Mouse (Mus musculus) left cerebral cortex, adult 11 months (tissue): ENCODE data around the gene AF067061.
"Not testable (repeated sequence)": the region's sequence is repeated elsewhere in the genome, so short reads cannot be mapped to it uniquely, and the experiment has no call there.

Source experiments
- DNase-seq: peaks from one replicate; pipeline ENCODE4 v3.0.0; 2022; ENCODE audit warnings: low spot score

AF067061 gene

GRCm38 (mm10) chr13:120262870-120263269, at the start of gene AF067061:
TSS of gene AF067061 (plus strand) at chr13:120263114.
- DNase-seq = not testable (repeated sequence)

DNA sequence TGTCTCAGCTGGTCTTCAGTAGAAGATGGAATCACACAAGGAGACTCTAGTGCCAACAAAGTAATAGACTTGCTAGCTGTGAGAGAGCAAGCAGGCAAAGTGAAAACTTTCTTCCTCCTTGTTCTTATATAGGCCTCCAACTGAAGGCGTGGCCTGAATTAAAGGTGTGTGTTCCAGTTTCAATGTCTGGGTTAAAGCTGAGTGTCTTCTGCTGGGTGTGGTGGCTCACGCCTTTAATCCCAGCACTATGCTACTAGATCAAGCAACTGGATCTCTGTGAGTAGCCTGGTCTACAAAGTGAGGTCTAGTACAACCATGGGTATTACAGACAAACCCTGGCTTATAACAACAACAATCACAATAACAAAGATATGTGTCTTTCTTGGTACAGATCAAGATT, 47.1 kb upstream of the AF067061 start, which contains the start of gene Gm21762:
TSS of gene Gm21762 (minus strand) at position 101 of the 400 bp plus-strand sequence.
- DNase-seq = not testable (repeated sequence)

DNA sequence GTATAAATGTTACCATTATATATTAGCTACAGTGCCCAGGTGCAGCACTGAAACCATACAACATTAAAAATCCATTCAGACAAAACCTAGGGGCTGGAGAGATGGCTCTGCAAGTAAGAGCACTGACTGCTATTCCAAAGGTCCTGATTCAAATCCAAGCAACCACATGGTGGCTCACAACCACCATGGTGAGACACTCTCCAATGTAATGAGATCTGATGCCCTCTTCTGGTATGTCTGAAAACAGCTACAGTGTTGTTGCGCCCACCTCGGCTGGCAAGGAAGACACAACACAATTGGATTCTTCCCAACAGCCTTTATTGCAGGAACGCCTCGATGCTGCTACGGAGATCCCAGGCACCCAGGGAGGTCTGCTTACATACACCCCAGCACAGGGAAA, 42.0 kb upstream of the AF067061 start:
- not testable (repeated sequence) for DNase-seq

DNA sequence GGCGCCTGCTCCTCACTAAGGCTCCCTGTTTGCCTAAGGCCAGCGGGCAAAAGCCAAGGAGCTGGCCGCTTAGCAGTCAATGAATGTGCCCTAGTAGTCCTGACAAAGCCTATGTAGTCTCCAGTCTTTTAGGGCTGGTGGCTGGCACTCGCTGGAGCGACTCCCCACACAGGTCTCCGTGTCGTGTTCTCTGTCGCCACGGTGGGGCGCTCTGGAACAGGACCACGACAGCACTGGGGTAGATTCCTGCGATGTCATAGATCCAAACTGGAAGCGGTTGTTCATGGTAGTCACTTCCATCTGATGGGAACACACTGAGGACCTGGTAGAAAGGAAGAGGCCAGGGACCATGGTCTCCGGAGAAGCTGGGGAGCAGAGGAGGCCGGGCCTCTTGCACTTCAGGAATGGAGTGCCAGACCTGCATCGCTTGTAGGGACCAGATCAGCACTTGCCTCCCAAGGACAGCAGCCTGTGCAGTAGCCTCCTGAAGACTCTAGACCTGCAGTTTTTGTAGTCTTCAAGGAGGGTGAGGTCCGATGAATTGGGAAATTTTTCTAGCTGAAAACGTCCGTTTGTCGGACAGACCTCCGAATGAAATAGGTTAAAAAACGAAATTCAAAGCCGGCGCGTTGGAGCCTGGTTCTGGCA, 39.8 kb upstream of the AF067061 start:
- DNase-seq = not testable (repeated sequence)

DNA sequence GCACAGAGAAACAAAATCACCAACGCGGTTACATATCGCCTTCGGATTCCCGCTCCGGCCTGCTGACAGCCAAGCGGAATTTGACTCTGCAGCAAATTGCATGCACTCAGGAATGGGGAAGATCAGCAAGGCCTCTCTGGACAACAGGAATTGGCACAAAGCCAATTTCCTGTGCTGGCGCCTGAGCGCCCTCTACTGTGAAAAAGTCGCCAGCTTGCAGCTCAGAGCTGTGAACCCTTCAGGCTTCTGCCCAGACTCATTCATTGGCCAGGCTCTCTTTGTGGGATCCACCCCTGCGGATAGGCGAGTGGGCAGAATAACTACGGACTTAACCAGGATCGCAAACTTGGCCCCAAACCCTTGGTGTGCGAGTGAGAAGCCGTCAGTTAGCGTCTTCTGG, 31.1 kb upstream of the AF067061 start:
- DNase-seq = not testable (repeated sequence)

- DNase-seq = not testable (repeated sequence)
Measured at GRCm38 (mm10) chr13:120232447-120233049, 30.4 kb upstream of the AF067061 start.

DNA sequence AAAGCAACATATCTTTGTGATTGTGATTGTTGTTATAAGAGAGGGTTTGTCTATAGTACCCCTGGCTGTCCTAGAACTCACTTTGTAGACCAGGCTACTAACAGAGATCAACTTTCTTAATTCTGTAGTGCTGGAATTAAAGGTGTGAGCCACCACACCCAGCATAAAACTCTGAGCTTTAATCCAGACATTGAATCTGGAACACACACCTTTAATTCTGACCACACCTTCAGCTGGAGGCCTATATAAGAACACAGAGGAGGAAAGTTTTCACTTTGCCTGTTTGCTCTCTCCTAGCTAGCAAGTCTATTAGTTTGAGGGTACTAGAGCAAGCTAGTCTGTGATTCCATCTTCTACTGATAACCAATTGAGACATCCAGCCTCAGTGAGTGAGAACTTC, 24.1 kb upstream of the AF067061 start, which contains the start of gene Gm21731:
TSS of gene Gm21731 (plus strand) at position 301 of the 400 bp plus-strand sequence.
- DNase-seq = not testable (repeated sequence)

DNA sequence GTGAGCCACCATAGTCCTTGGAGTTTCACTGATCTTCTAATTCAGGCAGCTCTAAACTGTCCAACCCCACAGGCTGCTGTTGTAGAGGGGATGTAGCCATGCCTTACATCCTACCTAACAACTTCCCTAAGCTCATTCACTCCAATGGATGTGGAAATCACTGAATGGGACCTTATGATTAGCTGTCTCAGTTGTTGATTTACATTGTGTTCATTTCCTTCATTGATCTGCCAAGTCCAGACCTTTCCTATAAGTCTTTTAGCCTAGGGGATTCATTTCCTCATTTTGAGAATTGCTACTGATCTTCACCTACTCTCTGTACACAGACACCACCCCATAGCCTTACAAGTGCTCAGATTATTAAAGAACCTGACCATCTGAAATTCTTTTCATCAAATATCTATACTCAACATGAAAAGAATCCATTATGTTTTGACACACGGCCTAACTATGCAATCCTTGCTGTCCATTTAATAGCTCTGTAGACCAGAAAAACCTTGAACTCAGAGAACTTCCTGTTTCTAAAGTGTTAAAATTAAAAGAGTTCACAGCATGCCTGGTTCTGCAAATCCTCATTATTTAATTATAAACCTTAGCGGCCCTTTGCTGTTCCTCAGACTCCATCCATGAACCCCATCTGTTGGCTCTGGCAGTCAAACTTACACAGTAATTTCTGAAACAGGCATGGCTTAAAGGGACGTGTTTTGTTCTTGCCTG, 11.5 kb upstream of the AF067061 start:
- not testable (repeated sequence) for DNase-seq

DNA sequence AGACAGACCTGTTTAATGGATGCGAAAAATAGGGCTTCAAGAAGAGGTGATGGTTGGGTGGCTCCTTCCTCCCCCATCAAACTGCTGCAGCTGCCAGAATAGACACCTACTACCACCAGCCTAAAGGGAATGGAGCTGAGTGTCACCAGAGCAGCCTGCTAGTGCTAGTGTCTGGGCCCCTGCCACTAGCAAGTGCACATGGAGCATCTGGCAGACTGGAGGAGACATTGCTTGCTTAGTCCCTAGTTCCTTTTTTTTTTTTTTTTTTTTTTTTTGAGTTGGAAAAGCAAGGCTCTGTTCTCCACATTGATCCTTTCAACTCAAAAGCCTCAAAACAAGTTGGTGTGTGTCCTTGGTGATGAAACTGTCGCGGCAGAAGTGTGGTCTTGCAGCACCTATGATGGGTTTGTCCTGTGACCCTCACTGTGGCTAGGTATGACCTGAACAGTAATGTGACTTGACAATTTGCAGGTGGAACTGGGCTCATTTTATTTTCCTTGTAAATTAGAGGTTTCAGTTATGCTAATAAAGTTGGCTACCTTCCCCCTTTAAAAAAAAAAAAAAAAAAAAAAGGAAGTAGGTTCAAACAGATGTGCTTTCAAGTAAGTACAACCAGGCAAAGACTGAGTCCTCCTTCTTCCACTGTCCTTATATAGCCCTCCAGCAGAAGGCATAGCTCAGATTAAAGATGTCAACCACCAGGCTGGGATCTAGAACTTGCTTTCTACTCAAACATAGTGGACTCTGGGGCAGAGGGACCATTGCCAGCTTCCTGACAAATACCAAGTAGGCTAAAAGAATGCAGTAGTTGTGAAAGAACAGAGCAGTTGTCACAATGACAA, 3.9 kb upstream of the AF067061 start:
- not testable (repeated sequence) for DNase-seq

GRCm38 (mm10) chr13:120259718-120260117, 3.2 kb upstream of the AF067061 start:
- not testable (repeated sequence) for DNase-seq

DNA sequence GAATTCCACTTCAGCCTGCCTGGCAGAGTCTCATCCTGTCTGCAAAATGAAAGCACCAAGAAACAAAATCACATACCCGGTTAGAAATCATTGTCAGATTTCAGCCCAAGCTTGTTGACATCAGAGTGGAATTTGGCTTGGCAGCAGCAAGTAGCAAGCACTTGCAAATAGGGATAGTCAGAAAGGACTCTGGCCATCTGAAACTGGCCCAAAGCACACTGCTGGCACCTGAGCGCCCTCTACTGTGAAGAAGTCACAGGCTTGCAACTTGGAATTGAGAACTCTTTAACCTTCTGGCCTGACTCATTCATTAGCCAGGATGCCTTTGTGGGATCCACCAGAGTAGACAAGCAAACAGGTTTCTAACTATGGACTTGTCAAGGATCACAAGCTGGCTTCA, 14.9 kb downstream of the AF067061 start:
- DNase-seq = not testable (repeated sequence)

DNA sequence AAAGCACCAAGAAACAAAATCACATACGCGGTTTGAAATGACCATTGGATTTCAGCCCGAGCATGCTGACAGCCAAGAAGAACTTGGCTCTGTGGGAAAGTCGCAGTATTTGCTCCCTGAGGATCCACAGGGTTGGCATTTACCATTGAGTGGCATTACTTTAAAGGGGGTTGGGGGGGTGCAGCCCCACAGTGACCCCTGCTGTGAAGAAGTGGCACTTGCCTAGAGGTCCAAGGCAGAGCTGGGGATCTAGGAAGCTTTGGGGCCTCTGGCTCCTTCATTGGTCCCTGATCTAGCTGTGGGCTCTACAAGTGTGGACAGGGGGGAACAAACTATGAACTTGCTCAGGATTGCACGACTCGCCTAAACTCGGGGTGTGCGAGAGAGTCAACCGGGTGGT, 15.9 kb downstream of the AF067061 start:
- no peak for DNase-seq

DNA sequence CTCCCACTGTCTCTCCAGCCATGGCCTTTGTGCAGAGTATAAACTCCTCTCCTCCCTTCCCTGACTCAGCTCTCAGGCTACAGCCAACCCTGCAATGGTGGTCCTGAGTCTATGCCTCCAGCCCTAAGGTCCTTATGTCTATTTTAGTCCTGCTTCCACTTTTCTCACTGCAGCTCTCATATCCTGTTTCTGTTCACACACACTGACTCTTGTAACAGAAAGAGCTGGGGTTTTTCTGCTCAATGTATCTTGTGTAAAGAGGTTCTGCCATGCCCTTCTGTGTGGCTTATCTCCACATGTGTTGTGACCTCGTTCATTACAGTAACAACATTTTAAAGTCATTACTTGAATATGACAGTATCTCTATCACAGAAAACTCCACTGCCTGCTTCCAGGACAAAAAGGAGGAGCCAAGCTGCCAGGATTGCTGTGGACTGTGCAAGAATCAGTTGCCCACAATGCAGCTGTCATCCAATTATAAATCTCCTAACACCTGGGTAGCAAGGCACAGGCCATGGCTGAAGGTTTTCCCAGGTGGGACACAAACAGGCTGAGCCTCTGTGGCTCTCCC, 36.5 kb downstream of the AF067061 start:
- DNase-seq = no peak

GRCm38 (mm10) chr13:120299991-120300442, 37.1 kb downstream of the AF067061 start, which contains the start of gene BC147527:
TSS of gene BC147527 (plus strand) at chr13:120300392.
- DNase-seq = no peak

DNA sequence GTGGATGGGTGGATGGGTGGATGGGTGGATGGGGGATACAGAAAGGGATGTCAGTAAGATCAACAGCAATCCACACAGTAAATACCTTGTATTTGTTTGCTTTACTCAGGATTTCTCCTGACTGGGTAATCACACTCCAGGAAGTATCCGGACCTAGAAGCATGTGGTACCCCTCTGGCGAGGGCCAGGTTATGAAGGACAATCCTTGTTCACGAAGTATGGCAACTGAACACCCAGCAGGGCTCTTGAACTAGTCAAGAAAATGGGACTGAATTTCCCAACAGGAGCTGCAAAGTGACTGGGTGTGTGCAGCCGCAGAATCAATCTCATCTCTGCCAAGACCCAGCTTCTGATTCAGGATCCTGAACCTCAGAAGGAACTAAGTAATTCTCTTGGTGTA, 37.9 kb downstream of the AF067061 start:
- DNase-seq = no peak

- no peak for DNase-seq
Measured at GRCm38 (mm10) chr13:120310749-120311148, 47.8 kb downstream of the AF067061 start.

DNA sequence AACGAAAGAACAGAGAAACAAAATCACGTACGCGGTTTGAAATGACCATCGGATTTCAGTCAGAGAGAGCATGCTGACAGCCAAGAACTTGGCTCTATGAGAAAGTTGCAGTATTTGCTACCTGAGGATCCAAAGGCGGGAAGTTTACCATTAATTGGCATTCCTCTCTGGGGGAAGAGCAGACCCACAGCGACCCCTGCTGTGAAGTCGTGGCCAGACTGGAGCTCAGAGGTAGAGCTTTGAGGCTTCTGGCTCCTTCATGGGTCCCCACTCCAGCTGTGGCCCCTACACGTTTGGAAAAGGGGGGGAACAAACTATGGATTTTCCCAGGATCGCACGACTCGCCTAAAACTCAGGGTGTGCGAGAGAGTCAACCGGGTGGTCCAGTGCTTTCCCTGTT, 50.7 kb downstream of the AF067061 start:
- no peak for DNase-seq
